Mouse (Mus musculus) forebrain, embryonic 16.5 days (tissue): ENCODE results near the gene Syngr1. TPM values are rescaled to one million over a fixed set of nuclear protein-coding genes. Genes with fewer than 3 reads are reported as not detected.
A peak's percentile ranks its signal among the peaks of the same experiment; 100 is the strongest.
"Not testable (repeated sequence)": the region's sequence is repeated elsewhere in the genome, so short reads cannot be mapped to it uniquely, and the experiment has no call there.

Source experiments
- ATAC-seq: fragments of 200-750 bp; cut with Nextera tagmentation; 2 replicates; pipeline ENCODE4 v1.8.0; 2017; ENCODE audit warnings: mild to moderate bottlenecking, moderate library complexity
- H3K27ac ChIP-seq: fragments of 300-500 bp; sonication (generic); 2 replicates; pipeline ENCODE4 v1.5.1; 2014; ENCODE audit warnings: low read length, control low read depth
- H3K27me3 ChIP-seq: fragments of 300-500 bp; sonication (generic); replicated peaks from 2 replicates; pipeline ENCODE4 v1.6.1; 2014; ENCODE audit warnings: low read length; ENCODE audit not compliant: control insufficient read depth, insufficient read depth
- H3K36me3 ChIP-seq: fragments of 300-500 bp; sonication (generic); 2 replicates; pipeline ENCODE4 v1.6.1; 2014; ENCODE audit not compliant: control insufficient read depth, insufficient read depth
- H3K4me1 ChIP-seq: fragments of 300-500 bp; sonication (generic); replicated peaks from 2 replicates; pipeline ENCODE4 v1.6.1; 2014; ENCODE audit warnings: low read length; ENCODE audit not compliant: control insufficient read depth, insufficient read depth
- H3K4me2 ChIP-seq: fragments of 300-500 bp; sonication (generic); 2 replicates; pipeline ENCODE4 v1.6.1; 2014; ENCODE audit warnings: mild to moderate bottlenecking, low read length, control low read depth
- H3K4me3 ChIP-seq: fragments of 300-500 bp; sonication (generic); replicated peaks from 2 replicates; pipeline ENCODE4 v1.5.1; 2014; ENCODE audit warnings: mild to moderate bottlenecking, low read length, control low read depth
- H3K9ac ChIP-seq: fragments of 300-500 bp; sonication (generic); replicated peaks from 2 replicates; pipeline ENCODE4 v1.6.1; 2014; ENCODE audit warnings: low read depth, low read length, control low read depth
- H3K9me3 ChIP-seq: fragments of 300-500 bp; sonication (generic); 2 replicates; pipeline ENCODE4 v1.6.1; 2016; ENCODE audit warnings: low read length; ENCODE audit not compliant: control insufficient read depth
- WGBS: fragments of 180-500 bp; shearing (Covaris S2); extraction: QIAGEN DNeasy Blood & Tissue Kit; methylation state at CpG from one replicate; pipeline ENCODE4 v1.1.7; 2014; 5-methylcytosine and 5-hydroxymethylcytosine counted together
- polyA plus RNA-seq: library from polyadenylated mRNA; unstranded; fragments of >200 nt; fragmentation: Nextera tagmentation; extraction: Ambion mirVana; gene quantifications from 2 replicates; pipeline ENCODE4 v1.2.1, GENCODE M21; 2015

Syngr1 gene
- polyA plus RNA-seq, 1 experiment from 2014 or later: 58.4 TPM

DNA sequence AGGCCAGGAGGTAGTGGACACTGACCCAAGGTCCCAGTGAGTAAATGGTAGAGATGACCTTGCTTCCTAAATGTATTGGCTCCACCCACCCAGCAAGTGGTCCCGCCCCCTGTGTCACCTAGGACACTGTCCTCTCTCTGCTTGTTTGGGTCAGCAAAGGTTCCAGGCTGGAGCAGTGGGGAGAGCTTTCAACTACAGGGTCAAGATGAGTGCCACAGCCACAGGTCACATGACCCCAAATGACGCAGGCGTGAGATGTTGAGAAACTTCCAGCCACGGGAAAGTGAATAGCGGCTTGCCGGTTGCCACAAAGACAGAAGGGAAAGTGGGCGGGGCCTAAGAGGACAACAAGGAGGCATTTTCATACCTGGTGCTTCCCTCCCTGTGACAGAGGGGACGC, 26.0 kb downstream of the Syngr1 start:
- H3K27ac ChIP-seq: no peak overlapping the region
- no peak overlapping the region for H3K4me2 ChIP-seq
- no peak for ATAC-seq
- 78% methylated on average over 8 of the region's 8 CpGs for WGBS
- H3K4me3 ChIP-seq: no peak overlapping the region
- no peaks in the 10 kb centered on the region for H3K27me3 ChIP-seq
- H3K4me1 ChIP-seq: no peaks in the 10 kb centered on the region
- H3K36me3 ChIP-seq: 0 out of 2 replicates have a peak, but pooled peaks cover 4% of the 10 kb centered on the region
- no peaks in the 10 kb centered on the region for H3K9me3 ChIP-seq
- no peak overlapping the region for H3K9ac ChIP-seq

DNA sequence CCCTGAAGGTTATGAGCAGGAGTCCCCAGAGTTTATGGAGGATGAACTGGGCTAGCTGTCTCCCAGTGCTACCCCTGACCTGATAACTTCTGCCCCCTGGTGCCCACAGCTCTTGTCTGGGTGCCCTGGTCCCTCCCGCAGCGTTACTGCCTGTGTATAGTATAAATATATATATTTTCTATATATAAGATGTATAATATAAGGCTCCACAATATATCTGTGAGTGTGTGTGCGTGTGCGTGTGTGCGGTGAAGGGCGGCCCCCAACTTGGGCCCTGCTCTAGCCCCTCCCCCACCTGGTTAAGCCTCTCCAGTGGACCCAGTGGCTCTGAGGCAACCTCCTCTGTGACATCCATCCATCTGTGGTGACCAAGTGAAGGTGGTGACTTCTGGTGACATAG, 27.9 kb downstream of the Syngr1 start:
- ATAC-seq: no peak
- Histone ChIP-seq H3K9ac (no peak overlapping the region), H3K4me3 (no peak overlapping the region), H3K4me2 (no peak overlapping the region), H3K27me3 (no peaks in the 10 kb centered on the region), H3K9me3 (no peaks in the 10 kb centered on the region), H3K27ac (no peak overlapping the region), H3K4me1 (no peaks in the 10 kb centered on the region), H3K36me3 (no peaks in the 10 kb centered on the region)
- 87% methylated on average over 6 of the region's 6 CpGs for WGBS

DNA sequence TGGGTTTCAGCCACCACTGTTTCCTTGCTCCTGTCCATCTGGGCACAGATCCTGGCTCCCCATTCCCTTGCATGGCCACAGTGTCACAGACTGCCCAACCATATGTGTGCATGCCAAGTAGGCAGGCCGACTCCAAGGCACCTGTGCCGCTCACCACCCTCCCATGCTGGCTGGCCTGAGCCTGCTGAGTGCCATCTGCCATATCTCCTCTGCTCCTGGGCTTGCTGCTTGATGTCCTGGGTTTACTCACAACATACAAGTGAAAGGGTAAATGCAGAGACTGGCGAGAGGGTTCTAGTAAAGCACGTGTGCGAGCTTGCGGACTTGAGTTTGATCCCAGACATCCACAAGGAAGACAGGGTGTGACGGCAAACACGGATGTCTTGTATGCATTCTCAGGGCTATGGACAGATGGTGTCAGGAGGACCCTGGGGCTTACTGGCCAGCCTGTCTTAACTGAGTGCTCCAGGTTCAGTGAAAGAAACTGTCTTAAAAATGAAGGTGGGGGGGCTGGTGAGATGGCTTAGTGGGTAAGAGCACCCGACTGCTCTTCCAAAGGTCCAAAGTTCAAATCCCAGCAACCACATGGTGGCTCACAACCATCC, 30.7 kb downstream of the Syngr1 start:
- Histone ChIP-seq H3K4me1 (no peaks in the 10 kb centered on the region), H3K4me2 (no peak overlapping the region), H3K9ac (no peak overlapping the region), H3K36me3 (no peaks in the 10 kb centered on the region), H3K27ac (no peak overlapping the region), H3K27me3 (no peaks in the 10 kb centered on the region), H3K9me3 (no peaks in the 10 kb centered on the region), H3K4me3 (no peak overlapping the region)
- WGBS: 81% methylated on average over 9 of the region's 9 CpGs
- no peak for ATAC-seq

DNA sequence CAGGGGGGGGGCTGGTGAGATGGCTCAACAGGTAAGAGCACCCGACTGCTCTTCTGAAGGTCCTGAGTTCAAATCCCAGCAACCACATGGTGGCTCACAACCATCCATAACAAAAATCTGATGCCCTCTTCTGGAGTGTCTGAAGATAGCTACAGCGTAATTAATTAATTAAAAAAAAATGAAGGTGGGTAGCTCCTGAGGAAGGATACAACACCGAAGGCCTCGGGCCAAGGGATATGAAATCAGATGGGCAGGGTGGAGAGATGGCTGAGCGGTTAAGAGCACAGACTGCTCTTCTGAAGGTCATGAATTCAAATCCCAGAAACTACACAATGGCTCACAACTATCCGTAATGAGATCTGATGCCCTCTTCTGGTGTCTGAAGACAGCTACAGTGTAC, 31.3 kb downstream of the Syngr1 start:
- not testable (repeated sequence) for ATAC-seq, H3K4me3 ChIP-seq, H3K4me2 ChIP-seq, H3K36me3 ChIP-seq, H3K4me1 ChIP-seq, H3K9ac ChIP-seq, H3K27ac ChIP-seq, H3K27me3 ChIP-seq, H3K9me3 ChIP-seq
- 93% methylated on average over 6 of the region's 6 CpGs for WGBS

DNA sequence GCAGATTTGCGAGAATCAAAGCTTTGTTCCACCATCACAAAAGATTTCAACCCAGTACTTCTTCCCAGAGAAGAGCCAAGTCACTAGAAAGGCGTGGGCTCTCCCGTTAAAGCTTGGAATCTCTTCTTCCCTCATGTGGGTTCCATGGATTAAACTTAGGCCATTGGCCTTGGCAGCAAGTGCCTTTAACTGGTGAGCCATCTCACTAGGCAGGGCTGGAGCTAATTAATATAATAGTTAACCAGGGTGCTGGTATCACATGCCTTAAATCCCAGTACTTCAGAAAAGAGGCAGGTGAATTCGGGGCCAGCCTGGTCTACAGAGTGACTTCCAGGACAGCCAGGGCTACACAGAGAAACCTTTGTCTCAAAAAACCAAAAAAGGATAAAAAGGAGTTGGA, 33.5 kb downstream of the Syngr1 start:
- Histone ChIP-seq H3K9me3 (no peaks in the 10 kb centered on the region), H3K27ac (no peak overlapping the region), H3K4me3 (no peak overlapping the region), H3K4me2 (no peak overlapping the region), H3K4me1 (no peaks in the 10 kb centered on the region), H3K27me3 (no peaks in the 10 kb centered on the region), H3K36me3 (no peaks in the 10 kb centered on the region), H3K9ac (no peak overlapping the region)
- WGBS: 81% methylated on average over 4 of the region's 4 CpGs
- ATAC-seq: no peak

DNA sequence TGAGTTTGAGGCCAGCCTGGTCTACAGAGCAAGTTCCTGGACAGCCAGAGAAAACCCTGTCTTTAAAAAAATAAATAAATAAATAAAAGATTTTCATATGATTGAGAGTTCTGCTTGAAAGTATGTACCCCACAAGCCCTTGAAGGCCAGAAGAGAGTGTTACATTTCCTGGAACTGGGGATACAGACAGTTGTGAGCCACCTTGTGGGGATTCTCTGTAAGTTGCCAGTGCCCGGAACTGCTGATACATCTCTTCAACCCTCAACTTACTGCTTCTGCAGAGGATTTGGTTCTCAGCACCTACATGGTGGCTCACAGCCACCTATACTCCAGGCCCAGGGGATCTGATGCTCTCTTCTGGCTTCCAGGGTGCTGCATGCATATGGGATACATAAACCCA, 36.1 kb downstream of the Syngr1 start:
- H3K4me3 ChIP-seq: no peak overlapping the region
- no peak for ATAC-seq
- no peak overlapping the region for H3K9ac ChIP-seq
- H3K27ac ChIP-seq: no peak overlapping the region
- WGBS: 58% methylated on average over 1 of the region's 1 CpGs
- H3K27me3 ChIP-seq: no peaks in the 10 kb centered on the region
- H3K9me3 ChIP-seq: no peaks in the 10 kb centered on the region
- H3K4me1 ChIP-seq: no peaks in the 10 kb centered on the region
- H3K36me3 ChIP-seq: no peaks in the 10 kb centered on the region
- no peak overlapping the region for H3K4me2 ChIP-seq

DNA sequence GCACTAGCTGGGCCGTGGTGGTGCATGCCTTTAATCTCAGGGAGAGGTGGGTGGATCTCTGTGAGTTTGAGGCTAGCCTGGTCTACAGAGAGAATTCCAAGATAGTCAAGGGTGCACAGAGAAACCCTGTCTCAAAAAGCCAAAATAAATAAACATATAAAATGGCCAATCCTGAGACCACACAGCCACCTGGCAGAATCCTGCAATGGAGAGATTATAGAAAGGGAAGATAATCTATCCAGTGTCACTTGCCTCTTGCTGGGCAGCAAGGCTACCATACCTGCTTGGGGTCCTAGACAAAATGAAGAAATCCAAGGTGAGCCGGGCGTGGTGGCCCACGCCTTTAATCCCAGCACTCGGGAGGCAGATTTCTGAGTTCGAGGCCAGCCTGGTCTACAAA, 38.8 kb downstream of the Syngr1 start:
- Histone ChIP-seq H3K27me3 (no peaks in the 10 kb centered on the region), H3K4me3 (no peak overlapping the region), H3K4me2 (no peak overlapping the region), H3K9ac (no peak overlapping the region), H3K27ac (no peak overlapping the region), H3K4me1 (peaks cover 16% of the 10 kb centered on the region), H3K36me3 (no peaks in the 10 kb centered on the region), H3K9me3 (no peaks in the 10 kb centered on the region)
- no peak for ATAC-seq
- 91% methylated on average over 6 of the region's 6 CpGs for WGBS

DNA sequence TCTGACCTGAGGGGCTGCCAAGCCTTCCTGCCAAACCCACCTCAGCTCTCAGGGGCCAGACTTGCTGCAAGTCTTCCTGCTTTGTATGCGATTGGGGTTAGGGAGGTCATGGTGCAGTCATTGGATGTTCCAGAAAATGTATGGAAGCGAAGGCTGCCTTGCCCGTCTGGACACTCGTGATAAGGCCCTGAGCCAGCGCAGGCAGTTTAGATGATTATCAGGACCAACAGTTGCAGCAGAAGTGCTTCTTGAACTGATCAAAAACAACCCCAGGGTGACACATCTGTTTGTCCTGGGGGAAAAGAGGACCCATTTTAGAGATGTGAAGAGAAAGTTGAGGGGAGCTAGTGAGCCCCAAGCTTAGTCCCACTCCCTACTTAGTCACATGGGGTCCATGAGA, 39.6 kb downstream of the Syngr1 start:
- ATAC-seq: no peak
- H3K4me2 ChIP-seq: no peak overlapping the region
- no peaks in the 10 kb centered on the region for H3K9me3 ChIP-seq
- WGBS: 98% methylated on average over 5 of the region's 5 CpGs
- H3K4me1 ChIP-seq: peaks cover 16% of the 10 kb centered on the region
- no peak overlapping the region for H3K4me3 ChIP-seq
- no peak overlapping the region for H3K27ac ChIP-seq
- H3K9ac ChIP-seq: no peak overlapping the region
- H3K27me3 ChIP-seq: no peaks in the 10 kb centered on the region
- no peaks in the 10 kb centered on the region for H3K36me3 ChIP-seq

DNA sequence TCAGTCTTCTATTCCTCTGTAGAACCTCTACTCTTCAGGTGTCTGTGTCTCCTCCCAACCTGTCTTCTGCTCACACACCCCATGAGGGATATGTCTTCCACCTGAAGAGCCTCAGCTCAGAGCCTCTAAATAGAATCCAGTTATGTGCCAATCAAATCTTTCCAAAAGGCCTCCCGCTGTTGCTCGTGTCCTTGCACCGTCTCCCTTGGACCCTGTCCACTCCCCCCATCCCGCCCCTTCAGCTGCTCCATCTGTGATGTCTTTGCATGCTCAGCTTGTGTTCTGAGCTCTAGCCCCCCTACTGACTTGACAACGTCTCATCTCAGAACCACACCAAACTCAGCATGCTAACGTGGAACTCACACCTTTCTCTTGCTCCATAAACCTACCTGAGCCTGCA, 40.3 kb downstream of the Syngr1 start:
- Histone ChIP-seq H3K4me3 (no peak overlapping the region), H3K4me2 (no peak overlapping the region), H3K4me1 (peaks cover 16% of the 10 kb centered on the region), H3K9me3 (no peaks in the 10 kb centered on the region), H3K9ac (no peak overlapping the region), H3K27me3 (no peaks in the 10 kb centered on the region), H3K27ac (no peak overlapping the region), H3K36me3 (no peaks in the 10 kb centered on the region)
- WGBS: 75% methylated on average over 6 of the region's 6 CpGs
- no peak for ATAC-seq

DNA sequence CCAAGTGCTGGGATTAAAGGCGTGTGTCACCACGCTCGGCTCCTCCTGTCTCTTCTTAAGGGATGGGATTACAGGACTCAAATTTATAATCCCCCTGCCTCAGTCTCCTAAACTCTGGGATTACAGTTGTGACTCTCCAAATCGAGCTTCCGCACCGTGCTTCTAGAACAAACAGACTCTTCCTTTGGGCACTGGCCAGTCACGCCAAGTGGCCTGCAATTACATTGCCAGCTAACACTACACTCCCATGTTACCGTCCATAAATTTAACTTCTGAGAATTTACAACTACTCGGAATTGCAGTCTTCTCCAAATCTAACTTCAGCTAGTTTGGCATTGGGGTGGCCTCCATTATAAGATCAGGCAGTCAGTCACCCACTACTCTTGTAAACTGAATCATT, 41.3 kb downstream of the Syngr1 start:
- no peaks in the 10 kb centered on the region for H3K9me3 ChIP-seq
- H3K4me3 ChIP-seq: peak overlapping the region; percentile 64; the same call in 1 of the 2 replicates
- 81% methylated on average over 9 of the region's 9 CpGs for WGBS
- peaks cover 16% of the 10 kb centered on the region for H3K4me1 ChIP-seq
- H3K27me3 ChIP-seq: no peaks in the 10 kb centered on the region
- H3K36me3 ChIP-seq: no peaks in the 10 kb centered on the region; the same call in 1 of the 2 replicates
- no peak overlapping the region for H3K9ac ChIP-seq
- peak overlapping the region; percentile 39 for H3K4me2 ChIP-seq
- ATAC-seq: no peak
- H3K27ac ChIP-seq: no peak overlapping the region
